Mouse (Mus musculus) NIH3T3 (cell line): ENCODE results near the gene 4930522L14Rik.
A peak's percentile ranks its signal among the peaks of the same experiment; 100 is the strongest.
"Not testable (repeated sequence)": the region's sequence is repeated elsewhere in the genome, so short reads cannot be mapped to it uniquely, and the experiment has no call there.

ENCODE experiments used
- DNase-seq: peaks from one replicate; pipeline ENCODE4 v3.0.0-alpha.2; 2012; ENCODE audit warnings: low read depth

4930522L14Rik gene

DNA sequence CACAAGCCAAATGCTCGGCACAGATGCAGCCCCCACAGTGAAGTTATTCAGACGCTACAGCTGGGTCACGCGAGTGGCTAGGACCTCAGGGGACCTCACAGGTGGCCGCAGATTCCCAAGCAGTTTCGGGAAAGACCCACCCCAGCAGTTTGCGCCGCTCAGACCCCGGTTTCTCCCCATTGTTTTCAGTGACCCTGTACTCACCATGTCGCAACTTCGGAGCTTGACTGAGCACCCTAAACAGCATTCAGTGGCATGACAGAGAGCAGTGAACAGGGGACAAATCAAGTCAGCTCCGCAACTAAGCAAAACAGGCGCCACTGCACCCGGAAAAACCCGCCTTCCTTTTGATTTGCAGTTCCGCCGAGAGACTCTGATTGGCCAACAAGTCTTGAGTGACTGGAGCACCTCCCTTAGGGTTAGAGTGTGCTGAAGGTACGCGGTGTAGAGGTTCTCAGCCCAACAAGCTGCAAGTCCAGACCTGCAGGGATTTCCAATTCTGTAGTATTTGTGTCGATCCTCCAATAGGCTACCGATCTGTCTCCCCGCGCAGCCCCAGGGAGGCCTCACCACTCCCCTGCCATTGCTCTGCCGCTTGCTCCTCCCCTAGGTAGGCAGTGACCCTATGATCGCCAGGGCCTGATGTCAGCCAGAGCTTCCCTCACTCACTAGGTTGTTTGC lies at the start of gene 4930522L14Rik:
TSS of gene 4930522L14Rik (minus strand) at position 496 of the 681 bp plus-strand sequence.
- peak; percentile 71 for DNase-seq

DNA sequence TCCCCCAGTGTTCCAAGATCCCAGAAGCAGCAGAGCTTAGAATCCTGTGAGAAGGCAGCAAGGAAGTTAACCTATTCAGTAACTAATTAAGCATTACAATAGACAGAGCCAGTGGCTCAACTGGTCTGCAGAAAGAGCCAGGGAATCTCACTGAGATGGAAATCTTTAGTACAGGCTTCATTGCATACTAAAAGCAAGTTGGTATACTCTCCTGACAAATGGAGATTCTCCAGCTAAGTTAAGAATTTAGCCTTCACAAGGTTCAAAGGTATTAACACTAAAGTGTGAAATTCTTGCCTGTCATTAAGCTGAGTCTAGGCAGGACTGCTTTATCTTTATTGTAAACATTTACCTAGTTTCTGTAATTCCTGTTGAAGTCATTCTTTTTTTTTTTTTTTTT lies 49.8 kb upstream of the 4930522L14Rik start:
- not testable (repeated sequence) for DNase-seq

- not testable (repeated sequence) for DNase-seq
Measured at GRCm38 (mm10) chr5:109799948-109800347, 48.3 kb upstream of the 4930522L14Rik start.

- DNase-seq = not testable (repeated sequence)
Measured at GRCm38 (mm10) chr5:109797017-109797416, 45.3 kb upstream of the 4930522L14Rik start.

- peak; percentile 72 for DNase-seq
Measured at GRCm38 (mm10) chr5:109795967-109796652, 44.4 kb upstream of the 4930522L14Rik start.

- peak; percentile 10 for DNase-seq
Measured at GRCm38 (mm10) chr5:109752073-109752780, 541 bp upstream of the 4930522L14Rik start.

DNA sequence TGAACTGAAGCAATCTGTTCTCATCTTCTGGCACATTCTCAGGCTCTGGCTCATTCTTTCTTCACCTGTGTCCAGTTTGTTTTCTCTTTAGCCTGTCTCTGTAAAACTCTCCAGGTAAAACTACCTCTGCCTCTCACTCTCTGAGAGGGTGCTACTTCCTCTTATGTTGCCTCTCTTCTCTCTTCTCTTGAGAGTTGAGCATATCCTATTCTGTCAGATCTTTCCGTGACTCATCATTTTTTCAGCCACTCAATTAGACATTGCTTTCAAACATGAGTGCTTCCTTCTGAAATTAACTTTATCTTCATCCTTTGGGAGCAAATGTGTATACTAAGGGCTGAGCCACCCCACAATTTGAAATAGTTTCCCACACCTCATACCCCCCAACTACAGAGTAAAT lies 6.6 kb downstream of the 4930522L14Rik start:
- not testable (repeated sequence) for DNase-seq

GRCm38 (mm10) chr5:109717341-109717740 lies 34.3 kb downstream of the 4930522L14Rik start:
- DNase-seq = not testable (repeated sequence)

- not testable (repeated sequence) for DNase-seq
Measured at GRCm38 (mm10) chr5:109691205-109691965, 60.3 kb downstream of the 4930522L14Rik start.

GRCm38 (mm10) chr5:109690537-109691201 lies 61.0 kb downstream of the 4930522L14Rik start, which contains the start of gene 5430403G16Rik:
Gene 5430403G16Rik (minus strand): TSS chr5:109691041.
- peak; percentile 78 for DNase-seq
